Mouse (Mus musculus) lung, embryonic 14.5 days (tissue): ENCODE measurements around the gene Elovl7. TPM values are rescaled to one million over a fixed set of nuclear protein-coding genes. Genes with fewer than 3 reads are reported as not detected.

Experiments used
- ATAC-seq: fragments of 200-750 bp; cut with Nextera tagmentation; 2 replicates; pipeline ENCODE4 v1.8.0; 2017; ENCODE audit warnings: mild to moderate bottlenecking, moderate TSS enrichment, moderate library complexity; ENCODE audit not compliant: insufficient read depth
- DNase-seq: peaks from one replicate; pipeline ENCODE4 v3.0.0-alpha.2; 2015
- H3K27ac ChIP-seq: fragments of 300-500 bp; sonication (generic); 2 replicates; pipeline ENCODE4 v1.5.1; 2014; ENCODE audit warnings: low read depth, mild to moderate bottlenecking, moderate library complexity
- H3K27me3 ChIP-seq: fragments of 300-500 bp; sonication (generic); 2 replicates; pipeline ENCODE4 v1.6.1; 2014; ENCODE audit warnings: low read length, control low read depth; ENCODE audit not compliant: insufficient read depth
- H3K36me3 ChIP-seq: fragments of 300-500 bp; sonication (generic); 2 replicates; pipeline ENCODE4 v1.6.1; 2014; ENCODE audit warnings: control low read depth; ENCODE audit not compliant: insufficient read depth
- H3K4me1 ChIP-seq: fragments of 300-500 bp; sonication (generic); 2 replicates; pipeline ENCODE4 v1.6.1; 2014; ENCODE audit warnings: antibody characterized with exemption, control low read depth; ENCODE audit not compliant: insufficient read depth
- H3K4me2 ChIP-seq: fragments of 300-500 bp; sonication (generic); 2 replicates; pipeline ENCODE4 v1.6.1; 2014; ENCODE audit warnings: mild to moderate bottlenecking
- H3K4me3 ChIP-seq: fragments of 300-500 bp; sonication (generic); 2 replicates; pipeline ENCODE4 v1.5.1; 2014; ENCODE audit warnings: low read depth, low read length
- H3K9ac ChIP-seq: fragments of 300-500 bp; sonication (generic); 2 replicates; pipeline ENCODE4 v1.6.1; 2014
- H3K9me3 ChIP-seq: fragments of 300-500 bp; sonication (generic); 2 replicates; pipeline ENCODE4 v1.6.1; 2016; ENCODE audit warnings: low read depth, low read length, control low read depth
- CTCF ChIP-seq: IDR thresholded peaks from 2 replicates; pipeline ENCODE4 v1.5.1; 2016; ENCODE audit warnings: antibody characterized with exemption, low read depth
- WGBS: fragments of 180-500 bp; shearing (Covaris S2); extraction: QIAGEN DNeasy Blood & Tissue Kit; methylation state at CpG from one replicate; pipeline ENCODE4 v1.1.7; 2014; 5-methylcytosine and 5-hydroxymethylcytosine counted together
- polyA plus RNA-seq: library from polyadenylated mRNA; unstranded; fragments of >200 nt; fragmentation: Nextera tagmentation; extraction: Ambion mirVana; gene quantifications from 2 replicates; pipeline ENCODE4 v1.2.1, GENCODE M21; 2014

Gene Elovl7
- polyA plus RNA-seq, 1 experiment from 2014 or later: 9.7 TPM

DNA sequence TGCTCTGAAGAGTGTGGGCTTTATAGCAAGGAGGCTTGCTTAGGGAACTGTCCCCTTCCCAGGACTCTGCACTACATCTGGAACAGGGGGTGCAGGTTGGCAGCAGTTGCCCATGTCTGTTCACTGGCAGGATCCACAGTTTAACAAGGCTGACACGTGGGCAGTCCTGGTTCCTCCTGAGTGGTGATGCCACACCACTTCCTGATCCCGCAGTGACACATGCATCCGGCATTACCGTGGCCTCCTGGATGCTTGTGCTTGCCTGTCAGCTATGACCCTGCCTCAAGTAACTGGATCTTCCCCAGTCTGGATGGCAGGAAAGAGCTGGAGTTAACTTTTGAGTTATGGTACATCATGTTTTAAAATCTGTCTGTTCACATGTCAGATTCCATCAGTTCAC is 26.2 kb upstream of the Elovl7 start:
- no peak overlapping the region for H3K9ac ChIP-seq
- H3K9me3 ChIP-seq: no peaks in the 10 kb centered on the region
- no peak overlapping the region for H3K27ac ChIP-seq
- no peak overlapping the region for H3K4me2 ChIP-seq
- ATAC-seq (no peak), DNase-seq (no peak)
- 83% methylated on average over 4 of the region's 4 CpGs for WGBS
- H3K4me3 ChIP-seq: no peak overlapping the region
- no peaks in the 10 kb centered on the region for H3K27me3 ChIP-seq
- no peaks in the 10 kb centered on the region for H3K4me1 ChIP-seq
- no peak for TF ChIP-seq CTCF
- peaks cover 27% of the 10 kb centered on the region for H3K36me3 ChIP-seq

GRCm38 (mm10) chr13:108191074-108191720 is 23.0 kb upstream of the Elovl7 start:
- no peak overlapping the region for H3K4me2 ChIP-seq
- H3K27ac ChIP-seq: no peak overlapping the region
- no peaks in the 10 kb centered on the region for H3K9me3 ChIP-seq
- H3K4me1 ChIP-seq: no peaks in the 10 kb centered on the region
- WGBS: 49% methylated on average over 11 of the region's 11 CpGs
- ATAC-seq: peak; percentile 62; the same call in 1 of the 2 replicates
- peaks cover 34% of the 10 kb centered on the region for H3K36me3 ChIP-seq
- no peaks in the 10 kb centered on the region for H3K27me3 ChIP-seq
- peak; percentile 87 for DNase-seq
- peak; percentile 83 for TF ChIP-seq CTCF
- no peak overlapping the region for H3K9ac ChIP-seq
- no peak overlapping the region for H3K4me3 ChIP-seq

DNA sequence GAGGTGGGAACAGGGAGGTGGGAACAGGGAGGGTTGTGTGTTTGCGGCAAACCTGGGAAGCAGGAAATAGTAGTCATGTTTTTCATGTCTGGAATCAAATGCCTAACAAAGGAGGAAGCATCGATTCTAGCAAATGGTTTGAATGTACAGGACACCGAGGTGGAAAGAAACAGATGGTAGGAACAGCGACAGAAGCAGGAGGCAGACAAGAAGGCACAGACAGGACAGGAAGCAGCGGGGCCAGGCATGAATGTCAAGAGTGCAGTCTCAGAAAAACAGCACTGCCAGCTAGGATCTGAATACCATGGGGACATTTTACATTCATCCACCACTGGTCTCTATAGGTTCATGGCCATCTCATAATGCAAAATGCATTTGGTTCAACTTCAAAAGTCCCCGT is 18.7 kb upstream of the Elovl7 start:
- Histone ChIP-seq H3K27me3 (no peaks in the 10 kb centered on the region), H3K36me3 (peaks cover 21% of the 10 kb centered on the region), H3K9ac (no peak overlapping the region), H3K4me2 (no peak overlapping the region), H3K4me1 (no peaks in the 10 kb centered on the region), H3K27ac (no peak overlapping the region), H3K4me3 (no peak overlapping the region), H3K9me3 (no peaks in the 10 kb centered on the region)
- no peak for ATAC-seq
- 82% methylated on average over 6 of the region's 6 CpGs for WGBS
- no peak for TF ChIP-seq CTCF
- DNase-seq: no peak

DNA sequence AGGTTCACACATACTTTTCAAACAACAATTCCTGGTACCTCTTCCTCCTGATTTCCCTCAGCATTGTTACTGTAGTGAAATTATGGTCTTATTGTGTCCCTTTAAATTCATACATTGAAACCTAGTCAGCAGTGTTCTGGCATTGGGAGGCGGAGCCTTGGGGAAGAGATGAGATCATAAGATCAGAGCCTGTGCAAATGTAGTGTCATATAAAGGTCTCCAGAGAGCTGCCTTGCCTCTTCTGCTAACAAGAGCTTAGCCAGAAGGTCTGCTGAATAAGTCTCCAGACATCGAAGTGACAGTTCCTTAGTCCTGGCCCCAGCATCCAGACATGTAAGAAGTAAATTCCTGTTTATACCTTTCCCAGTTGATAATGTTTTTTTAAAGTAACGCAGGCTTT is 9.3 kb upstream of the Elovl7 start:
- no peak overlapping the region for H3K4me2 ChIP-seq
- no peaks in the 10 kb centered on the region for H3K4me1 ChIP-seq
- WGBS: 74% methylated on average over 3 of the region's 3 CpGs
- no peak overlapping the region for H3K9ac ChIP-seq
- no peaks in the 10 kb centered on the region for H3K9me3 ChIP-seq
- no peak for ATAC-seq
- H3K4me3 ChIP-seq: no peak overlapping the region
- no peaks in the 10 kb centered on the region for H3K27me3 ChIP-seq
- TF ChIP-seq CTCF: no peak
- H3K27ac ChIP-seq: no peak overlapping the region
- no peaks in the 10 kb centered on the region for H3K36me3 ChIP-seq
- DNase-seq: no peak

- no peak overlapping the region for H3K27ac ChIP-seq
- H3K4me2 ChIP-seq: no peak overlapping the region
- 72% methylated on average over 2 of the region's 2 CpGs for WGBS
- H3K4me3 ChIP-seq: no peak overlapping the region
- ATAC-seq: no peak
- no peak for DNase-seq
- no peaks in the 10 kb centered on the region for H3K36me3 ChIP-seq
- H3K9me3 ChIP-seq: no peaks in the 10 kb centered on the region
- no peak overlapping the region for H3K9ac ChIP-seq
- no peaks in the 10 kb centered on the region for H3K27me3 ChIP-seq
- no peaks in the 10 kb centered on the region for H3K4me1 ChIP-seq
- no peak for TF ChIP-seq CTCF
These were observed 6.8 kb upstream of the Elovl7 start for GRCm38 (mm10) chr13:108207447-108207846.

- Histone ChIP-seq H3K36me3 (no peaks in the 10 kb centered on the region), H3K27me3 (no peaks in the 10 kb centered on the region), H3K9ac (no peak overlapping the region), H3K27ac (no peak overlapping the region), H3K4me1 (no peaks in the 10 kb centered on the region), H3K9me3 (no peaks in the 10 kb centered on the region), H3K4me2 (no peak overlapping the region), H3K4me3 (no peak overlapping the region)
- ATAC-seq: no peak
- WGBS: 67% methylated on average over 5 of the region's 5 CpGs
- TF ChIP-seq CTCF: no peak
- DNase-seq: no peak
These were observed 6.1 kb upstream of the Elovl7 start for GRCm38 (mm10) chr13:108208090-108208489.

DNA sequence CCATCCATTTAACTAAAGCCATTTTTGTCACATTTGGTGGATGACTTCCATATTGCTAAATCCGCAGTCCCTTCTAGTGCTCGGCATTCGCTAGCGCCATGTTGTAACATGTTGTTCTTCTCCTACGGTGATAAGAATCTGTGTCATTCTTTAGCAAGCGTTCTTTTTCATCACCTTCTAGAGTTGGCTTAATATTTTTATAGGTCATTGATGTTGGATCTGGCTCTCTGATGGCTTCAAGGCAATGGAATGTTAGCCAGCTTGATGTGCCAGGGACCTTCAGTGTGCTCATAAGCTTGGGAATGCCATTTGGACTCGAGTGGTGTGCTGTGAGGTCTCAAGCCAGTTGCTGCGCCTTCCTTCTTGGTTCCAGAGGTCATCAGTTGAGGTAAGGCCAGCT is 3.2 kb upstream of the Elovl7 start:
- DNase-seq (no peak), ATAC-seq (no peak)
- Histone ChIP-seq H3K4me3 (no peak overlapping the region), H3K4me1 (no peaks in the 10 kb centered on the region), H3K27me3 (peaks cover 22% of the 10 kb centered on the region; the same call in 1 of the 2 replicates), H3K9me3 (no peaks in the 10 kb centered on the region), H3K9ac (no peak overlapping the region), H3K4me2 (no peak overlapping the region), H3K27ac (no peak overlapping the region), H3K36me3 (no peaks in the 10 kb centered on the region)
- no peak for TF ChIP-seq CTCF
- WGBS: 87% methylated on average over 8 of the region's 8 CpGs
